Mouse (Mus musculus): Measurements from ENCODE around the gene Polg.

DNA sequence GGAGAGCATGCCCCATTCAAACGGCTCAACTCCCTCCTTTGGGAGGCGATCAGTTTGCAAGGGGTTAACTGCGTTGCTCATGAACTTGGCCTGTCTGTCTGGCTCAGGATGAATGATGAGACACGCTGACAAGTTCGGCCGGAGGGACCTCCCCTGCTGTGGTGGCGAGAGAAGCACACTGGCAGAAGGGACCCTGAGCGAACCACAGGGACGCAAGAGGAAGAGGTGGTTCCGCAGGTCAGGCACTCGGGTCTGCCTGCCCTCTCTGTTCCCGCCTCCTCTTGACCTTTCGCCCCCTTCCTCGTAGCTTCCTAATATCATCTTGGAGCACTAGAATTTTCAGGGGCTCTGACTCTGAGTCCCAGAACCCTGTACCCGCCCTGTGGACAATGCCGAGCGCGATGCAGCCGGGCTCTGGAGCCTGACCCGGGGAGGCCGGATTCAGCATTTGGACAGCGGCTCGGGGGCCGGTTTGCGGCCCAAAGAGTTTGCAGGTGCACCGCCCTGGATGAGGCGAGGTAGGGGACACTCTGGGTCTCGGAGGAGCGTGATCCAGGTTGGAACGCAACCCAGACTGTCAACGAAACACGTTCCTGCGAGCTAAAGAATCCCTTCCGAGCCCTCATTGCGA is 32.9 kb upstream of the Polg start:
- TF ChIP-seq IRF4 (IDR thresholded peaks at IDR 0.05; ENCODE audit: low read depth, low read length) (no peak), BHLHE40 (IDR thresholded peaks at IDR 0.05; ENCODE audit: low read depth, low read length) (no peak), MYC (IDR thresholded peaks at IDR 0.05; ENCODE audit: low read depth, low read length) (no peak), CTCF (conservative IDR thresholded peaks at IDR 0.05 in 1 of 2, IDR thresholded peaks at IDR 0.05 in 1 of 2; ENCODE audit: low read depth in 2 of 2, low read length in 2 of 2) (no peak), POLR2A (IDR thresholded peaks at IDR 0.05; ENCODE audit: low read depth, low read length) (no peak), USF1 (IDR thresholded peaks at IDR 0.05; ENCODE audit: low read depth, low read length) (no peak), ETS1 (conservative IDR thresholded peaks at IDR 0.05; ENCODE audit: low read depth, low read length) (no peak), USF2 (conservative IDR thresholded peaks at IDR 0.05; ENCODE audit: low read depth, low read length) (no peak), EP300 (IDR thresholded peaks at IDR 0.05; ENCODE audit: low read length) (no peak), ZMIZ1 (IDR thresholded peaks at IDR 0.05; ENCODE audit: low read depth, low read length) (no peak), HCFC1 (IDR thresholded peaks at IDR 0.05; ENCODE audit: low read depth, low read length) (no peak), GABPA (IDR thresholded peaks at IDR 0.05; ENCODE audit: insufficient replicate concordance, low read depth, low read length) (no peak), NELFE (IDR thresholded peaks at IDR 0.05; ENCODE audit: low read depth, low read length) (no peak)

All from CH12.LX (cell line).